Mouse (Mus musculus): Measurements from ENCODE around the gene Zfp114. TPM values are rescaled to one million over a fixed set of nuclear protein-coding genes. Genes with fewer than 3 reads are reported as not detected.
A peak's percentile ranks its signal among the peaks of the same experiment; 100 is the strongest.

Gene Zfp114
- polyA plus RNA-seq (2012; rRNA removed) = 0.12 and 0.22 TPM in 2 replicates

GRCm38 (mm10) chr7:24174618-24175336, at the start of gene Zfp114:
Gene Zfp114, plus strand, starts transcription at chr7:24175060.
- peak; percentile 40 for DNase-seq

GRCm38 (mm10) chr7:24133425-24133995, 41.4 kb upstream of the Zfp114 start:
- peak overlapping the region; percentile 84 for H3K4me3 ChIP-seq (replicated peaks; ENCODE audit: extremely low read depth, low read depth, low read length)
- 18% methylated on average over 6 of the region's 6 CpGs for WGBS

More at GRCm38 (mm10) chr7:24174618-24175336, at the start of gene Zfp114:
- 12% methylated on average over 23 of the region's 23 CpGs for WGBS
- Histone ChIP-seq H3K4me1 (ENCODE audit: control insufficient read depth, insufficient read depth, low read length) (no peaks in the 10 kb centered on the region), H3K4me3 (replicated peaks; ENCODE audit: extremely low read depth, low read depth, low read length) (peak within 1 kb of the TSS; percentile 86)
- TF ChIP-seq CTCF (IDR thresholded peaks at IDR 0.05; ENCODE audit: insufficient read depth, low read length) (no peak), POLR2A (IDR thresholded peaks at IDR 0.05; ENCODE audit: borderline replicate concordance, extremely low read depth, low read depth, low read length) (no peak)

GRCm38 (mm10) chr7:24133996-24134828, 40.6 kb upstream of the Zfp114 start, which contains the start of gene Zfp235:
Gene Zfp235, plus strand, starts transcription at chr7:24134169.
- TF ChIP-seq CTCF (IDR thresholded peaks at IDR 0.05; ENCODE audit: insufficient read depth, low read length) = no peak
- TF ChIP-seq POLR2A (IDR thresholded peaks at IDR 0.05; ENCODE audit: borderline replicate concordance, extremely low read depth, low read depth, low read length) = peak; percentile 86; the same call in 1 of the 2 replicates
- peak within 1 kb of the TSS; percentile 84 for H3K4me3 ChIP-seq (replicated peaks; ENCODE audit: extremely low read depth, low read depth, low read length)
- H3K4me1 ChIP-seq (ENCODE audit: control insufficient read depth, insufficient read depth, low read length) = peaks cover 7% of the 10 kb centered on the region
- DNase-seq = peak; percentile 82
- 2% methylated on average over 32 of the region's 32 CpGs for WGBS

More at GRCm38 (mm10) chr7:24133425-24133995, 41.4 kb upstream of the Zfp114 start:
- no peak for DNase-seq
- TF ChIP-seq POLR2A (IDR thresholded peaks at IDR 0.05; ENCODE audit: borderline replicate concordance, extremely low read depth, low read depth, low read length) = no peak
- peaks cover 7% of the 10 kb centered on the region for H3K4me1 ChIP-seq (ENCODE audit: control insufficient read depth, insufficient read depth, low read length)

DNA sequence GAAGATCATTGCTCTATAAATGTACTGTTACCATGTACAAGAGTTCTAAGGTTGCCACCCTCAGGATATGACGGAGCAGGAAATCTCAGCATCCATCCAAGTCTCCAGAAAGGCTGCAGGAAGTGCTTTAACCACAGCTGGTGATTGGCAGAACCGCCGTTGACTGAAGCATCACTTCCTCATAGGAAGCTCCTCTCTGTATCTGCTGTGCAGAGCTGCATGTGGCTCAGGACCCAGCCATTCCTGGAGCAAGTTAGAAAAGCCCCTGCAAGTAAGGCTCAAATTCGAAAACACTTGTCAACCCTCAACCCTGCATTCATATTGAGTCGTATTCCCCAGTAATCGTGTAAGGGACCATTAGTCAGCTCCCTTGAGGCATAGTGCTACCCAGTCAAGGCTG, 32.3 kb upstream of the Zfp114 start:
- H3K4me1 ChIP-seq (ENCODE audit: control insufficient read depth, insufficient read depth, low read length) = no peaks in the 10 kb centered on the region
- TF ChIP-seq POLR2A (IDR thresholded peaks at IDR 0.05; ENCODE audit: borderline replicate concordance, extremely low read depth, low read depth, low read length) = no peak
- no peak for TF ChIP-seq CTCF (IDR thresholded peaks at IDR 0.05; ENCODE audit: insufficient read depth, low read length)
- WGBS = 82% methylated on average over 6 of the region's 6 CpGs
- H3K4me3 ChIP-seq (replicated peaks; ENCODE audit: extremely low read depth, low read depth, low read length) = no peak overlapping the region
- DNase-seq = no peak

GRCm38 (mm10) chr7:24153272-24153671, 21.6 kb upstream of the Zfp114 start:
- 11% methylated on average over 1 of the region's 1 CpGs for WGBS
- no peak overlapping the region for H3K4me3 ChIP-seq (replicated peaks; ENCODE audit: extremely low read depth, low read depth, low read length)
- H3K4me1 ChIP-seq (ENCODE audit: control insufficient read depth, insufficient read depth, low read length) = no peaks in the 10 kb centered on the region
- no peak for TF ChIP-seq POLR2A (IDR thresholded peaks at IDR 0.05; ENCODE audit: borderline replicate concordance, extremely low read depth, low read depth, low read length)
- no peak for DNase-seq

- no peak for DNase-seq
- no peaks in the 10 kb centered on the region for H3K4me1 ChIP-seq (ENCODE audit: control insufficient read depth, insufficient read depth, low read length)
- no peak for TF ChIP-seq CTCF (IDR thresholded peaks at IDR 0.05; ENCODE audit: insufficient read depth, low read length)
- TF ChIP-seq POLR2A (IDR thresholded peaks at IDR 0.05; ENCODE audit: borderline replicate concordance, extremely low read depth, low read depth, low read length) = no peak
- WGBS = 49% methylated on average over 4 of the region's 4 CpGs
- no peak overlapping the region for H3K4me3 ChIP-seq (replicated peaks; ENCODE audit: extremely low read depth, low read depth, low read length)
Measured at GRCm38 (mm10) chr7:24172191-24172590, 2.7 kb upstream of the Zfp114 start.

GRCm38 (mm10) chr7:24175337-24175711, 464 bp downstream of the Zfp114 start:
- Histone ChIP-seq H3K4me3 (replicated peaks; ENCODE audit: extremely low read depth, low read depth, low read length) (no peak overlapping the region), H3K4me1 (ENCODE audit: control insufficient read depth, insufficient read depth, low read length) (no peaks in the 10 kb centered on the region)
- TF ChIP-seq POLR2A (IDR thresholded peaks at IDR 0.05; ENCODE audit: borderline replicate concordance, extremely low read depth, low read depth, low read length) = no peak
- TF ChIP-seq CTCF (IDR thresholded peaks at IDR 0.05; ENCODE audit: insufficient read depth, low read length) = no peak
- WGBS = 42% methylated on average over 6 of the region's 6 CpGs
- DNase-seq = no peak

- WGBS = 47% methylated on average over 1 of the region's 1 CpGs
- H3K4me3 ChIP-seq (replicated peaks; ENCODE audit: extremely low read depth, low read depth, low read length) = no peak overlapping the region
- H3K4me1 ChIP-seq (ENCODE audit: control insufficient read depth, insufficient read depth, low read length) = no peaks in the 10 kb centered on the region
- no peak for DNase-seq
- TF ChIP-seq CTCF (IDR thresholded peaks at IDR 0.05; ENCODE audit: insufficient read depth, low read length) (no peak), POLR2A (IDR thresholded peaks at IDR 0.05; ENCODE audit: borderline replicate concordance, extremely low read depth, low read depth, low read length) (no peak)
Measured at GRCm38 (mm10) chr7:24187611-24188010, 12.8 kb downstream of the Zfp114 start.

GRCm38 (mm10) chr7:24188901-24189570, 14.2 kb downstream of the Zfp114 start:
- 63% methylated on average over 4 of the region's 4 CpGs for WGBS
- no peak for DNase-seq
- Histone ChIP-seq H3K4me1 (ENCODE audit: control insufficient read depth, insufficient read depth, low read length) (no peaks in the 10 kb centered on the region), H3K4me3 (replicated peaks; ENCODE audit: extremely low read depth, low read depth, low read length) (no peak overlapping the region)
- no peak for TF ChIP-seq POLR2A (IDR thresholded peaks at IDR 0.05; ENCODE audit: borderline replicate concordance, extremely low read depth, low read depth, low read length)
- TF ChIP-seq CTCF (IDR thresholded peaks at IDR 0.05; ENCODE audit: insufficient read depth, low read length) = no peak
